Mouse (Mus musculus) B cell, adult 2 months (primary cell): Measurements from ENCODE around the gene Smim8.
"Not testable (repeated sequence)": the region's sequence is repeated elsewhere in the genome, so short reads cannot be mapped to it uniquely, and the experiment has no call there.

Experiments used
- DNase-seq, 2 experiments: peaks; one replicate each; pipeline ENCODE4 v3.0.0; 2022

The Smim8 gene

DNA sequence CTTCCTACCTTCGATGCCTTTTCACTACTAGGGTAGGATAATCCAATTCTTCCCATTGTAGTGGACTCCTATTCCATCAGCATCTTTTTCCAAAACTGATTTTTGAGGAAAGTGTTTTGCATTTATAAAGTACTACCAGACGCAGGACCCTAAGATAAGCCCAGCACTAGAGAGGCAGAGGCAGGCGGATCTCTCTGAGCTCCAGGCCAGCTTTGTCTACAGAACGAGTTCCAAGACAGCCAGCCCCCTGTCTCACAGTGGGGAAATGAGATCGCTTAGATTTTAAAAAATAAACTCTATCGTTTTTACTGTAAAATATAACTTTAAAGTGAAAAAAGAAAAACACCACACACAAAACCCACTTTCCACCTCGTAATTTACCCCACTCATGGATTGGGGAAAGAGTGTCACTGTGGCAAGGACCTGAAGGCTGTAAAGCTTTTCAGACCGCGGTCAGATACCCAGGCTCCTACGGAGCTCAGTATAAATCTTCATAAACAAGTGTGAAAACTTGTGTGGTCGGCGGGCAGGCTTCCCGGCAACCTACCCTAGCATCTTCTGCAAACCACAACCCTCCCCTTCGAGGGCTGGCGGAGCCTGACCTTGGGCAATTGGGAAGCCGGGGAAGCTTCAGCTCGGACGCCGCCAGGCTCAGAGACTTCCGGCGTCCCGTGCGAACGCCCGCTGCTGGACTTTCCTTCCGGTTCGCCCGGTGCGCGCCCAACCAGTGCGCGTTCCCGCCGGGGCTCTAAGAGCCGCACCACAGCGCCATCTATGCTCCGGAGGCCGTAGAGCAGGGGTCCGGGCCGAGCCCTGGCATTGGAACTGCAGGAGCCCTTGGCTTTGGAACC lies at the start of gene Smim8:
TSS of gene Smim8 (minus strand) at position 747 of the 851 bp plus-strand sequence.
- peak; percentile 94 for DNase-seq

DNA sequence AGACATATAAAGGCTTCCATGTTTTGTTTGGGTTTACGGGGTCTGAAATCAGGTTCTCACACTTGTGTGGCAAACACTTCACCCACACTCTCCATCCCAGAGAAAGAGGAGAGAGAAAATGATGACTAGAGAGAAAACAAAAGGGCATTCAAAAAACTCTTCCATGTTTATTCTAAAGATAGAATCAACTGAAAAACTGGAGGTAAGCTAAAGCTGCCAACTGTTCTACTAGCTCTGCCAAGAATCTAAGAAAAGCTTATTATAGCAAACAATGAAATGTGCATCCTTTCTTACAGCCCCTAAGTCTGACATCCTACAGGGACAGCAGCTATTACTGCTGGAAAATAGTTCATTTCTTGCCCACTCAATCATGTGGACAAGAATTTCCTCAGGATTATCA lies 45.7 kb upstream of the Smim8 start:
- DNase-seq = no peak

DNA sequence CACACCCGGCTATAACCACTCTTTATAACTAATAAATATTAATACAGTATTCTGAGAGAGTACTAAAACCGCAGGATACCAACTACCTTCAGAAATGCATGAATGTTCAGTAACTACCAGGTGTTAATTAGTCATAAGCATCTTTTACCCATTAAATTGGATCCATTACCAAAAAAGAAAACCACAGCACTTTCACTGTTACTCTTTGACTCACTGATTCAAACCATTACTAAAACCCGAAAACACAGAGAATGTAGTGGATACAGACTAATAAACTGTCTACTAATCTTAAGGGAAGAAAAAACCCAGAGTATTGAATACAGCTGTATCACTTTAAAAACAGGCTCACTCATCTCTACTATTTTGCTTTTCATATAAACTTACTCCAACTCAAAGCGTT lies 41.7 kb upstream of the Smim8 start:
- DNase-seq = no peak

DNA sequence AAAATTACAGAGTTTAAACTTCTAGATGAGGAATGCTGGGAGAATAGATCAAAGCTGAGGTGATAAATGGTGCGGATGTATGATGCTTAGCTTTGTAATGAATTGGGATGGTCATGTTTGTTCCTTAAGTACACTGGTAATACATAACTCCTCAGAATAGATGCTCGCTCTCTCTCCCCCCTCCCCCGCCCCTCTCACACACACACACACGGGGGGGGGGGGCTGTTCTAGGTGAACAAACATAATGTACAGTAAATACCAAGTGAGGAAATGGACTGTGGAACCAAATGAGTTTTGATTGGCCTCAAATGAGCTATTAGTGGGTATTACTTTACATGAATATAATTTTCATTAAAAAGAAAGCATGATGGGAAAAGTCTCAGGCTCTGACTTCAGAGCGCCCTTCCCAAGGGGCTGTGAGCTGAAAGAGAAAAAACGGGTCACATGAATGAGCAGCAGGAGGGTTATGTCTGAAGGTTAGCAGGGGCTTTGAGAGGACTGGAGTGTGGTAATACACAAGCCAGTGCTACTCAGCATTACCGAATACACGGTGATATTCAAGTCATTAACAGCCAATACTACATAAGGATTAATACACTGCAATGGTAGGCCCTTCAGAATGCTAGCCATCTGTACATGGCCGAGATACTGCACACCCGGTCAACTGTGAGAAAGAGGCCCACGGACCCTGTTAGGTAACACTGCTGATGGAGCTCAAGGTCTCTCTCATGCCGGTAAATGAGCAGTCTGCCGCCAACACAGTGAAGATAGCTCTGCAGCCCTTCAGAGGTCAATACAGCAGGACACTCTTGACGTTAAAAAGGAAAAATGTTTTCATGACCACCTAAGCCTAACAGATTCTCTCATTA lies 23.2 kb upstream of the Smim8 start:
- DNase-seq = no peak

DNA sequence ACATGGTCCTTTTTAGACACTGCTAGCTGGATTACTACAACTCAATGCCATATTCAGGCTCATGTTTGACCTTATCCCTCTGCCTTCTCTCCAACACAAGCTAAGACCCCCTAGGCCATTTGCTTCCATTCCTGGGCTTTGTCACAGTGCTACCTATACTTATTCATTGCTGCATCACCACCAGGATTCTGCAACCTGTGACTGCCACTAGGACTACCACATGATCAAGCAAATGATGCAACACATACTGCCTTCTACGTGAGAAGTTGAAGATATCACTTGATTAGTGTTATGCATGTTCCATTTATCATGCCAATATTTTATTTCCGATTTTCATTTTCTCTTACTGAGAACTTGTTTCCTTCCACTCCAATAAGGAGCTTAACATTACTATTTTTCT lies 19.8 kb upstream of the Smim8 start:
- DNase-seq = no peak

DNA sequence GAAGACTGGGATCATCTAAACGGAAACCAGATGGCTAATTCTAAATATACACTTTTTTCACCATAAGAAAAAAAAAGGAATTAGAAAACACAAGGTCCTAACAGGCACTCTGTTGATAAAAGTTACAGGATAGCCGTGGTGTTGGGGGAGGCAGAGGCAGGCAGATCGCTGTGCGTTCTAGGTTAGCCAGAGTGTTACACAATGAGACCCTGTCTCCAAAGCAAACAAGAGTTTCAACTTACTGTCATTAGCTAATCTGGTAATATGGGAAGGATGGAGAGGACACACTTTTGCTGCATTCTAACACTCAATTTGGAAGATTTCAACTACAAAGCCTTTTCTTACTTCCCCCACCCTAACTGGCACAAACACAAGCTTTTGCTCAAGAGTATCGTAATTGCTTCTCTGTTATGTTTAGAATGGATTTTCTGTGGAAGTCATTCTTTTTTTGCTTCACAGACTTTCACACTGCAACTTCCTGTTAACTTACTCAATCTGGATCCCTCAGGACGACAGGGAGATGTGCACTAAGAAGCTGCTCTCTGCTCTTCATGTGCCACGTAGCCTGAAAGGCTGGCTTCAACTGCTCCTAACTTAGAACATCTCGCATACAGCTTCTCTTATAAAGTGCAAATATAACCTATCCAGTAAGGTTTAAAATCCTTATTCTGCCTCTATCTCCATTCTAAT lies 19.2 kb upstream of the Smim8 start:
- no peak for DNase-seq

DNA sequence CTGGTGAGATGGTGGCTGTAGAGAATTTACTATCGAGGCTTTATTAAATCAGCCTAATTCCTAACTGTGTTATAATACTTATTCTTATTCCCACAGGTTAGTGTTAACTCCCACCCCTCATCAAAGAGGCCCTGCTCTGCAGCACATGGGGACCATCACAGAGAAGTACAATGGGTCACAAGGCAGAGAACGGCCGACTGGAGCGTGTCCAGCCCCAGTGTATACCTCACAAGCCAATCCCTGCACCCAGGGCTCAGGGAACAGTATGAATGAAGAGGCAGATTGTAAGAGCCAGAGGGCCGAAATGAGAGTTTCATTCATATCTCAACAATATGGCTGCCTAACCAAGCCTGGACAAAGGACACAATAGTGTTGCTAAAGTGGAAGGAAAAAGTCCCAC lies 18.1 kb upstream of the Smim8 start:
- no peak for DNase-seq

DNA sequence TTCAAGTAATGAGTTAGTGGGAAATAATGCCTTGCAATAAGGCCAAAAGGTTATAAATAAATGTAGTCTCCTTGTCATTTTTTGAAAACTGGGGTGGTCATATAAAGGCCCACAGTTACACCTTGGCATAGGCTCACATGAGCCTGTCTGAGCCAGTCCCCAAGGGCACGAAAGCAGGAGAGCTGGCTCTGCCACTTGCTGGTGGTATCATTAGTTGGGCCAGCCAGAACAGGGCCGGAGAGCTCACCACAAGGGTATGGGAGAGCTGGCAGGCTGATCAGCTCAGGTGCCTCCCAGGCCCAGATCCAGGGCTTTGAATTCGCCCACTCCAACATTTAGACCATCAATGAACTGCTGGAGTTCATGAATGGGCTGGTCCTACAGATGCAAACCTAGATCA lies 8.3 kb upstream of the Smim8 start:
- DNase-seq = no peak

DNA sequence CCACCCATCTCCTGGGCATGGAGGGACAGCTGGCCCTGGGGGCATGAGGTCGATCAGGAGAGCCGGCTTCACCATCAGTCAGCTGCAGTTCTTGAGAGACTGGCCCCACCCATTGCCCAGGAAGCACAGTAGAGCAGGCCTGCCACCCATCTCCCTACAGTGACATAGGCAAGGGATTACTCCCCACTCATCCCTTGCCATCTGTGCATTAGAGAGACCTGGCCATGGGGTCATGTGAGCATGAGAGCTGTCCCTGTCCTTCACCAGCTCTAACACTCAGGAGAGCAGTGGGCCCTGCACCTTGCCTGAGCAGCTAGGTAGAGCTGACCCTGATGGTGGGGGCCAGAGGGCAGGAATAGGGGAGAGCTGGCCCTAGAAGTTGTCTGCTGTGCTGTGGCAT lies 7.4 kb upstream of the Smim8 start:
- DNase-seq = no peak

DNA sequence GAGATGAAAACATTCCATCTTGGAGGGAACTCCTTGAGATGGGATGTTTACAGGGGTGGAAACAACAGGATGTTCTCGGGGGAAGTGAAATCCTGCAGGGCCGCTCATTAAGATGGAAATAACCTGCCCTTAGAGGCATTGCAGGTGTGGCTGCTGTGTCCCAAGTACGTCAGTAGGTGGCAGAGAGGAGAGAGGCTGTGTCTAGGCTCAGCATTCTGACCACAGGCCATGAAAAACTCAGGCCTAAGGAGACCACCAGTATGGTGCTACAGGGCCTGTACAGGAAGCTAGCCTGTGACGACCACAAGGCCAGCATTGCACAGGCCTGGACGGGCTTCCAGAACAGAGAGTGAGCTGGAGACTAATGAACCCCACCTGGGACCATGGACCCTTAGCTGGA lies 6.6 kb upstream of the Smim8 start:
- DNase-seq = peak in 1 of 2 experiments; percentile 23

DNA sequence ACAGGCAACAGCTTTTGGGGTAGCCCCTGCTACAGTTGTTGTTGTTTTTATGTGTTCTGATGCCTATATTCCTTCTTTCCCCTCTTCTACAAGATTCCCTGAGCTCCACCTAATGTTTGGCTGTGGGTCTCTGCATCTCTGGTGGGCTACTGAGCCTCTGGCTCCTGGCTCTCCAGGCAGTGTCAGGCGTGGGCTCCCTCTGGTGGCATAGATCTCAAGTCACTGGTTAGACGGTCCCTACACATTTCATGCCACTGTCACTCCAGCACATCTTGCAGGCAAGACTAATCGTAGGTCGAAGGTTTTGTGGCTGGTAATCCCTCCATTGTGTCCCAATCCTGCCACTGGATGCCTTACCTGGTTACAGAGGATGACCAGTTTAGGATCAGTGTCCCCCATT lies 4.5 kb upstream of the Smim8 start:
- peak in 1 of 2 experiments; percentile 26 for DNase-seq

DNA sequence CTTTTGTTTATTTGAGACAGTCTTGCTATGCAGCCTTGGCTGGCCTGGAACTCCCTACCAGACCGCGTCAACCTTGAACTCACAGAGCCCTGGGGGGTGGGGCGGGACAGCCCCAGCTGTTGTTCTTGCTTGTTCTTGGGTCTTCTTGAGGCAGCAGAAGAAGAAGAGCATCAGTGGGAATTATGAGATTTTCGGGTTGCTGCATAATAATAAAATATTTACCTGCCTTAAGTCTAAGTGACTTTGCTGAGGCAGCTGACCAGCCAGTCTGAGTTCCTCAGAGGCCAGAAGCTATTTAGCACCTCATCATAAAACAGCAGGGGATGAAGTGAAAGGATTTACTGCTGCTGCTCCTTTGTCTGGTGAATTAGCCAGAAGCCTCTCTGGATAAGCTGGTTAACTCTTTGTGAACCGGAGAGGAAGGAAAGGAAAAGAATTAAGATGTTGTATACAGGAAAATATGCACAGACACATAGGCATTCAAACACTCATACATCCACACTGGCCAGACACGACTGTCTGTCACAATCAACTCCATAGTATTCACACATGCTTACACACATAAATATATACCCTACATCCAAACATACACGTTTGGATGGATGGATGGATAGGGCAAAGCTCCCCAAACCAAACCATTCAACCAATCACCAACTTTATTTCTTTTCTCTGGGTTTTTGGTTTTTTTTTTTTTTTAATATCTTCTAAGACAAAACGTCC lies 6.4 kb downstream of the Smim8 start:
- no peak for DNase-seq

DNA sequence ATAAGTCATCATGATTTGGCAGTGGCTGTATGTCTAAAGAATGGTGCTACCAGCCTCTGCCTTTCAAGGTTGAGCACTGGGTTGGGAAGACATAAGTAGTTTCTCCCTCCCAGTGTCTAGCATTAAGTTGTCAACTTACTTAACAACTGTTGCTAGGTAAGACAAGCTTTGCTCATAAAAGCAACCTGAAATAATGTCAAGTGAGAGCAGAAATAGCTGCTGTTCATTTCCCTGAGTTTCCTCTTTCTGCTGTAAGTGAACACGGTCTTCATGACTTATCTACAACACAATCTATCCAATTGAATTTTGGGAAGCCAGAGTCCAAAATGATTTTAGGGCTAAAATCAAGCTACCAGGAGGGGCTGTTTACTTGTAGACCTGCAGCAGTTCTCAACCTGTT lies 22.1 kb downstream of the Smim8 start, which contains the start of gene Gm136:
TSS of gene Gm136 (minus strand) at position 101 of the 400 bp plus-strand sequence.
- DNase-seq = no peak

DNA sequence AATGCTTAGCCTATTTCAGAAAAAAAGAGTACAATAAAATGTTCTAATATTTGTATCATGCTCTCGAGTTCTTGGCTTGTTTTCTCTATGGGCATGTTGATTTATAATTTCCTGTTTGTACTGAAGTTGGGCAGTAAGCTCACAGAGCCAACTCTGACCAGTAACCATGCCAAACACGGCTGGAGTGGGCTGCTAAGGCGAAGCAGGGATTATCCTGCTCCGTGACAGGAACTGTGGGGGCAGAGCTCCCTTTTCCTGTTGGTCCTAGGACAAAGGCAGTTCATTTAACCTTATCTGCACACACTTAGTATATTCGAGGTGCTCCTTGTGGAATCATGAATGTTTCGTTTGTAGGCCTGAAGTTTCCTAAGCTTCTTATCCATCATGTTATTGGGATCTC lies 29.0 kb downstream of the Smim8 start:
- DNase-seq = no peak

DNA sequence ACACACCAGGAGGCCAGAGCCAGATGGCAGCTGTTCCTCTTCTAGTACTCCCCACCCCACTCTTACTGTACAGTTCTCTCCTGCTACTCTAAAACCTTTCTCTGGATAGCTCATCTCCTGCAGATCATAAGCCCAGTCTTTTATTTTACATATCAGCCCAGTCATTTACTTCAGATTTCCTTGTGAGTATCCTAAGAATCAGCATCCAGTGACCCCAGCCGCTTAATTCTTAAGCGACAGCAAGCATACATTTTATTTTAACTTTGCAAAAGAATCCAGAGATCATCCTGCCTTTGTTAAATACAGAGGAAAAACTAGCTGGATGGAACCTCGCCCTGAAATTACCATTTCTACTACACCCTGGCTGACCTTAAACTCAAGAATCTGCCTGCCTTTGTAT lies 43.8 kb downstream of the Smim8 start:
- no peak for DNase-seq

DNA sequence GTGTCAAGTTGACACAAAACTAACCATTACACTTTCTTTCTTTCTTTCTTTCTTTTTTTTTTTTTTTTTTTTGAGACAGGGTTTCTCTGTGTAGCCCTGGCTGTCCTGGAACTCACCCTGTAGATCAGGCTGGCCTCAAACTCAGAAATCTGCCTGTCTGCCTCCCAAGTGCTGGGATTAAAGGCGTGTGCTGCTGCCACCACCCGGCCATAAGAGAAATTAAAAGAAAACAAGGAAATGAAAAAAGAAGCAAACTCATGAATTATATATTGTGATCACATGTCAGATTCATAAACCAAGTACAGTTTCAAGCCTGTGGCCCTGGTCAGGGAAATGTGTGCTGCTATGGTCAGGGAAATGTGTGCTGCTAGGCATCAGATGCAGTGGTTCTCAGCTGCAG lies 44.8 kb downstream of the Smim8 start:
- DNase-seq = peak in 1 of 2 experiments; percentile 2

DNA sequence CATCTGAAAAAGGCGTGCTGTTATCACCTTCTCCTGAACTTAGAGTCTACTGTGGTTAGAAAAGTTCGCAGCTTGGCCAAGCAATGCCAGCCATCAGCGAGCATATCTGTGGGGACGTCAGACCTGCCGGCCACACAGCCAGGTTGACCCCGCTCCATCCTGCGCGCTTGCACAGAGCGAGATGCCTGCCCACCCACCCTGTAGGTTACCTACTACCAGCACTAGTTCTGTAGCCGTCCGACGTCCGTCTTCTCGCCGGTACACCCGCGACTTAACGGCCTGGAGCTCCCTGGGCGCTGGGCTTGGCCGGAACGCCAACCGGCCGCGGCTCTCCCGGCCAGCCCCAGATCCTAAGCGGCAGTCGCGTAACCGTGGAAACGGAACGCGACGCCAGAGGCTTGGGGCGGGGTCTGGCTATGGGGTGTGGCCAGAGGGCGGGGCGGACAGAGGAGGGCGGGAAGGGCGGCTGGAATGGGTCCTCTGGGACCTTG lies 48.3 kb downstream of the Smim8 start, which contains the start of gene Cfap206:
TSS of gene Cfap206 (minus strand) at position 356 of the 491 bp plus-strand sequence.
- DNase-seq = peak; percentile 30 to 35

DNA sequence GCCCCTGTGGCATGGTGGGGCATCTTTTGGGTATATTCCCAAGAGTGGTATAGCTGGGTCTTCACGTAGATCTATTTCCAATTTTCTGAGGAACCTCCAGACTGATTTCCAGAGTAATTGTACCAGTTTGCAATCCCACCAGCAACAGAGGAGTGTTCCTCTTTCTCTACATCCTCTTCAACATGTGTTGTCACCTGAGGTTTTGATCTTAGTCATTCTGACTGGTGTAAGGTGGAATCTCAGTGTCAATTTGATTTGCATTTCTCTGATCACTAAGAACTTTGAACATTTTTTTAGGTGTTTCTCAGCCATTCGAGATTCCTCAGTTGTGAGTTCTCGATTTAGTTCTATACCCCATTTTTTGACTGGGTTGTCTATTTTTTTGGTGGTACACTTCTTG lies 52.5 kb downstream of the Smim8 start:
- not testable (repeated sequence) for DNase-seq

DNA sequence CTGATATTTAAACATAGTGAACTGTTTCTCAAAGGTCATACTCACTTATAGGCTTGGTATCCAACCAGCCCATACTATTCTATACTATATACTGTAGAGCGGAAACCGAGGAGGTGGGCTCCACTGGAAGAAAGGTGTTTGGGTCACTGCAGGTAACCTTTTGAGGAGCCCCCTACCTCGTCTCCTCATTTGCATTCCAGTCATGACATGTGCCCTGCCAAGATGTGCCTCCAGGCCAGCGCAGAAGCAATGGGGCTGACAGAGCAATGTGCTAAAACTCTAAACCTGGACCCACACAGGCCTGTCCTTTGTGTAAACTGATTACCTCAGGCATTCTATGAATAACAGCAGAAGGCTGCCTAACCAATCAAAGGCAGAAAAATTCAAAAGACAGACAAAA lies 53.9 kb downstream of the Smim8 start:
- no peak for DNase-seq

DNA sequence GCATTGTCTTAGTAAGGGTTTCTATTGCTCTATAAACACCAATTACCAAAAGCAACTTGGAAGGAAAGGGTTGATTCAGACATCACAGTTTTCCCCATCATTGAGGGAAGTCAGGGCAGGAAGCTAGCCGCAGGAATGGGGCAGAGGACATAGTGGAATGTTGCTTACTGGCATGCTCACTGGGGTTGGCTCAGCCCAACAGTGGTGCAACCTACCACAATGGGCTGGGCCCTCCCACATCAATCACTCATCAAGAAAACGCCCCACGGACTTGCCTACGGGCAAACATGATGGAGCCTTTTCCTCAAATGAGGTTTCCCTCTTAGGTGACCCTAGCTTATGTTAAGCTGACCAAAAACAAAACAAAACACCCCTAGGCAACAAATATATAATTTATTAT lies 55.0 kb downstream of the Smim8 start:
- no peak for DNase-seq

DNA sequence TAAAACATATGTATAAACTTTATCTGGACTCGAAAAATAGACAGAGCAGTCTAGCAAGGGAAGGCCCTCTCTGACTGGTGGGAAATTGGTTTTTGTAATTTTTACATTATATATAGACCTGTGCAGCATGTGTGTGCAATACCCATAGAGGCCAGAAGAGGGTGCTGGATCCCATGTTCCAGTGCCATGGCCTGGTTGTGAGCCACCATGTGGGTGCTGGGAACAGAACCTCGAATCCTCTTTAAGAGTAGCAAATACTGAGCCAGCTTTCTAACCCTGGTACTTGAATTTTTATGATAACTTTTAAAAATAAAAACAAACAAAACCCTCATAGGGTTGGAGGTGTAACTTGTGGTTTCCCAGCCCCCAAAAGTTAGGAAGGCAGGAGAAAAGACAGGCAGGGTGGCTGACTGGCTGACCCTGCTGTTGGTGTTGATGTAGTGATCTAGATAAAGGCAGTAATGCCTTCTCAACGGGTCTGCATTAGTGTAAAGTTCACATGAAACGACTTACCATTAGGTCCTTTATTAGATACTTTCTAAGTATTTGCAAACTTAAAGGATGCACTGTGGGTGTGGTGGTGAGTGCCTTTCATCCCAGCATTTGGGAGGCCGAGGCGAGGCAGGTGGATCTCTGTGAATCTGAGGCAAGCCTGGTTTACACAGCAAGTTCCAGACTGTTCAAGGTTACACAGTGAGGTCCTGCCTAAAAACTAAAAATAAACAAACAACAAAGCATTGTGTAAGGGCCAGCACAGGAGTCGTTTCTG lies 57.9 kb downstream of the Smim8 start:
- DNase-seq = peak in 1 of 2 experiments; percentile 5

DNA sequence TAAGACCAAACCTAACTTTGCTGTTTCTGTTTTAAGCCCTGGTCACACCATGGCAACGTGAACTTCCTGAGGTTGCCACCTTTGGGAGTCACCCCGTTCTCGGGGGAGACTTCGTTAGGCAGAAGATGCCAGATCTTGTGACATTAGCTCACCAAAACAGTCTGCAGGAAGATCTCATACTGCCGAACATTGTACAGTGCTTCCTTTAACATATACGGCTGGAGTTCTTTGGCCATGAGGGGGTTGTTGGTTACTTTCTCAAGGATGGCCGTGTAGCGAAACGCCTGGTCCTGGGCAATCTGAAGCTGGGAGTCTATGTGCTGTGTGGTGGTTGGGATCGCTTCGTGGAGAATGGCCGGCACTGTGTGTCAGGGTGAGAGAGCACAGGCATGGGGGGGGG lies 58.8 kb downstream of the Smim8 start:
- DNase-seq = no peak
